Mouse (Mus musculus) limb, embryonic 15.5 days (tissue): ENCODE data around the gene Pdxk. TPM values are rescaled to one million over a fixed set of nuclear protein-coding genes. Genes with fewer than 3 reads are reported as not detected.
"Not testable (repeated sequence)": the region's sequence is repeated elsewhere in the genome, so short reads cannot be mapped to it uniquely, and the experiment has no call there.

Experiments used
- ATAC-seq: fragments of 200-750 bp; cut with Nextera tagmentation; 2 replicates; pipeline ENCODE4 v1.8.0; 2017; ENCODE audit warnings: low read depth, moderate TSS enrichment; ENCODE audit not compliant: insufficient number of reproducible peaks, low FRiP score, low TSS enrichment
- H3K27ac ChIP-seq: fragments of 300-500 bp; sonication (generic); 2 replicates; pipeline ENCODE4 v1.5.1; 2015; ENCODE audit warnings: moderate library complexity, mild to moderate bottlenecking, inconsistent platforms
- H3K27me3 ChIP-seq: fragments of 300-500 bp; sonication (generic); 2 replicates; pipeline ENCODE4 v1.6.1; 2015; ENCODE audit warnings: inconsistent platforms
- H3K36me3 ChIP-seq: fragments of 300-500 bp; sonication (generic); 2 replicates; pipeline ENCODE4 v1.6.1; 2015; ENCODE audit warnings: inconsistent platforms
- H3K4me1 ChIP-seq: fragments of 300-500 bp; sonication (generic); 2 replicates; pipeline ENCODE4 v1.6.1; 2015; ENCODE audit warnings: inconsistent platforms
- H3K4me2 ChIP-seq: fragments of 300-500 bp; sonication (generic); 2 replicates; pipeline ENCODE4 v1.6.1; 2015; ENCODE audit warnings: mild to moderate bottlenecking, inconsistent platforms
- H3K4me3 ChIP-seq: fragments of 300-500 bp; sonication (generic); 2 replicates; pipeline ENCODE4 v1.5.1; 2015; ENCODE audit warnings: mild to moderate bottlenecking, inconsistent platforms
- H3K9ac ChIP-seq: fragments of 300-500 bp; sonication (generic); 2 replicates; pipeline ENCODE4 v1.6.1; 2015; ENCODE audit warnings: inconsistent platforms
- H3K9me3 ChIP-seq: fragments of 300-500 bp; sonication (generic); 2 replicates; pipeline ENCODE4 v1.6.1; 2016; ENCODE audit warnings: inconsistent platforms
- WGBS: fragments of 180-500 bp; shearing (Covaris S2); methylation state at CpG from one replicate; pipeline ENCODE4 v1.1.7; 2015; 5-methylcytosine and 5-hydroxymethylcytosine counted together
- polyA plus RNA-seq: library from polyadenylated mRNA; unstranded; fragments of >200 nt; fragmentation: Nextera tagmentation; extraction: Ambion mirVana; gene quantifications from 2 replicates; pipeline ENCODE4 v1.2.1, GENCODE M21; 2015

Pdxk gene
- polyA plus RNA-seq, 1 experiment from 2014 or later: 13.1 TPM

GRCm38 (mm10) chr10:78432853-78433252 is 31.9 kb downstream of the Pdxk start:
- Histone ChIP-seq H3K27me3 (no peaks in the 10 kb centered on the region), H3K4me2 (no peak overlapping the region), H3K4me1 (no peaks in the 10 kb centered on the region), H3K9ac (no peak overlapping the region), H3K4me3 (no peak overlapping the region), H3K27ac (no peak overlapping the region), H3K36me3 (peaks cover 13% of the 10 kb centered on the region), H3K9me3 (no peaks in the 10 kb centered on the region)
- ATAC-seq: no peak
- 65% methylated on average over 3 of the region's 3 CpGs for WGBS

DNA sequence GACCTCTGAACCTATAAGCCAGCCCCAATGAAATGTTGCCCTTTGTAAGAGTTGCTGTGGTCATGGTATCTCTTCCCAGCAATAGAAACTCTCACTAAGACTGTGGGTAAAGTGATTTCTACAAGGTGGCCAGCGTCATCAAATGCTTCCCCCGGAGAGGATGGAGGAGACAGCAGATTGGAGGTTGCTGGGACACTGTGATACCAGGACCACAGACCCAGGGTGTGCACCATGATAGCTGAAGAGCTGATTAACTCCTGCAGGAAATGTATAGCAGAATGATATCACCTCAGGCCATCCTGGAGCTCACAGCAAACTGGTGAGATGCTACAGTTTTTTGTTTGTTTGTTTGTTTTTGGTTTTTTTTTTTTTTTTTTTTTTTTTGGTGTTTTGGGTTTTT is 35.0 kb downstream of the Pdxk start:
- Histone ChIP-seq H3K9me3 (no peaks in the 10 kb centered on the region), H3K27ac (no peak overlapping the region), H3K27me3 (no peaks in the 10 kb centered on the region), H3K36me3 (peaks cover 24% of the 10 kb centered on the region), H3K4me3 (no peak overlapping the region), H3K9ac (no peak overlapping the region), H3K4me2 (no peak overlapping the region), H3K4me1 (peaks cover 14% of the 10 kb centered on the region)
- 87% methylated on average over 2 of the region's 2 CpGs for WGBS
- no peak for ATAC-seq

DNA sequence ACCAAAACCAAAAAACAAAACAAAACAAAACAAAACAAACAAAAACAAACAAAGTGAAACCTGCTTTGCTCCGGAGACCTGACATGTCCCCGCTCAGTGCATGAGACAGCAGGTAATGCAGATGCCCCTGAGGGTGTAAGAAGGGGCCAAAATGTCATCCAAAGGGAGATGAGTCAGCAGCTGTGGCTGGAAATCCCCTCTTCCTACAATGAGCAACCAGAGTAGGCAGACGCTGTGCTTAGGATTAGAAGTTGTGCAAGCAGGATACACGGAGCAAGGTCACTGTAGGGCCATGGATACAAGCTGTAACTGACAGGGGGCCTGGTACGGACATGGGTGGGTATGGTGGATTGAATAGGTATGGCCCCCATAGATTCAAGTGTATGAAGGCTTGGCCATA is 35.6 kb downstream of the Pdxk start:
- 82% methylated on average over 5 of the region's 5 CpGs for WGBS

GRCm38 (mm10) chr10:78428070-78428469 is 36.7 kb downstream of the Pdxk start:
- no peak for ATAC-seq
- H3K36me3 ChIP-seq: peaks cover 24% of the 10 kb centered on the region
- H3K4me1 ChIP-seq: peaks cover 14% of the 10 kb centered on the region
- no peak overlapping the region for H3K27ac ChIP-seq
- H3K4me2 ChIP-seq: no peak overlapping the region
- no peaks in the 10 kb centered on the region for H3K27me3 ChIP-seq
- no peaks in the 10 kb centered on the region for H3K9me3 ChIP-seq
- WGBS: 93% methylated on average over 11 of the region's 11 CpGs
- H3K9ac ChIP-seq: no peak overlapping the region
- H3K4me3 ChIP-seq: no peak overlapping the region

More for the DNA sequence above, 35.6 kb downstream of the Pdxk start:
- no peaks in the 10 kb centered on the region for H3K27me3 ChIP-seq
- no peak overlapping the region for H3K9ac ChIP-seq
- peaks cover 14% of the 10 kb centered on the region for H3K4me1 ChIP-seq
- H3K36me3 ChIP-seq: peaks cover 24% of the 10 kb centered on the region
- H3K4me2 ChIP-seq: no peak overlapping the region
- H3K4me3 ChIP-seq: no peak overlapping the region
- H3K27ac ChIP-seq: no peak overlapping the region
- no peaks in the 10 kb centered on the region for H3K9me3 ChIP-seq
- no peak for ATAC-seq

DNA sequence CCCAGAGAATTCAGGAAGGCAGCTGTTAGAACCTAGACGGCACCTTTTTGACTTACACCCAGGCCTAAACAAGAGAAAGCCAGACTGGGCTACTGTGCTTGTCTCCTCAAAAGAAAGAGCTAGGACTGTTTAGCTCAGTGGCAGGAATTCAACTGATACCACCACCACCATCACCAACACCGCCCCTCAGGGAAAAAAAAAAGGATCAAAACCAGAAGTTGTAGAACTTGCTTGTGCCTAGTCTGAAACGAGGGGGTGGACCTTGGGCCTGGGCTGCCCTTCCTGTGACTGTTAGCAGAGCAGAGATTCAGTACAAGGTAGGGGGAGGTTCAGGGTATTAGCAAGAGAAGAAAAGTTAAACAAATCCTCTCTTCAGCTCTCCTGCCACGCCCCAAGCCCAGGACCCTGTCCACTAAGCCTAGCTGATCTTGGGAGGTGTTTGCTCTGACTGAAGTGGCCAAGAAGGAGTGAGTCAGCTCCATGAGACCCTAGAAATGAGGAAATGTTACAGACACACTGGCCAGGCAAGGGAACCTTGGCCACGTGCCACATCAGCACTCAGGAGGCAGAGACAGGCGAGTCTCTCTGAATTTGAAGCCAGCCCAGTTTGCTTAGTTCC is 38.5 kb downstream of the Pdxk start:
- H3K27me3 ChIP-seq: no peaks in the 10 kb centered on the region
- H3K27ac ChIP-seq: peak overlapping the region; percentile 71
- ATAC-seq: no peak
- 42% methylated on average over 6 of the region's 6 CpGs for WGBS
- no peaks in the 10 kb centered on the region for H3K9me3 ChIP-seq
- peak overlapping the region; percentile 79 for H3K4me2 ChIP-seq
- peaks cover 14% of the 10 kb centered on the region for H3K4me1 ChIP-seq
- H3K36me3 ChIP-seq: peaks cover 24% of the 10 kb centered on the region
- H3K4me3 ChIP-seq: peak overlapping the region; percentile 84
- peak overlapping the region; percentile 92 for H3K9ac ChIP-seq

- Histone ChIP-seq H3K27ac (peak within 1 kb of the TSS; percentile 71), H3K4me2 (peak within 1 kb of the TSS; percentile 79), H3K36me3 (peaks cover 24% of the 10 kb centered on the region), H3K4me3 (peak within 1 kb of the TSS; percentile 84), H3K9me3 (no peaks in the 10 kb centered on the region), H3K4me1 (peaks cover 14% of the 10 kb centered on the region), H3K9ac (peak within 1 kb of the TSS; percentile 92), H3K27me3 (no peaks in the 10 kb centered on the region)
- WGBS: under 1% methylated on average over 40 of the region's 40 CpGs
- peak; percentile 86 for ATAC-seq
These were observed 39.4 kb downstream of the Pdxk start, which contains the start of gene Cstb for GRCm38 (mm10) chr10:78425181-78426041. TSS of gene Cstb (plus strand) at chr10:78425669.

DNA sequence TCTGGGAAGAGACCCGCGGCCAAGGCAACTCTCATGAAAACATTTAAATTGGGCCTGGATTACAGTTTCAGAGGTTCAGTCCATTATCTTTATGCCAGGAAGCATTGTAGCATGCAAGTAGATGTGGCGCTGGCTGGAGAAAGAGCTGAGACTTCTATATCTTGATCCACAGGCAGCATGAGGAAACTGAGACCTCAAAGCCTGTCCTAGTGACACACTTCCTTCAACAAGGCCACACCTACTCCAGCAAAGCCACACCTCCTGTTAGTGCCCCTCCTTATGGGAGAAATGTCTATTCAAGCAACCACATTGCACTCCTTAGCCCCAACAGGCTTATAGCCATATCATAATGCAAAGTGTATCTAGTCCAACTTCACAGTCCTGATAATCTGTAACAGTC is 42.2 kb downstream of the Pdxk start:
- Histone ChIP-seq H3K27ac (no peak overlapping the region), H3K36me3 (peaks cover 9% of the 10 kb centered on the region), H3K4me3 (no peak overlapping the region), H3K27me3 (no peaks in the 10 kb centered on the region), H3K9me3 (no peaks in the 10 kb centered on the region), H3K4me2 (no peak overlapping the region), H3K4me1 (peaks cover 14% of the 10 kb centered on the region), H3K9ac (no peak overlapping the region)
- ATAC-seq: no peak
- 92% methylated on average over 3 of the region's 3 CpGs for WGBS

- no peak overlapping the region for H3K4me2 ChIP-seq
- H3K9me3 ChIP-seq: no peaks in the 10 kb centered on the region
- no peak overlapping the region for H3K27ac ChIP-seq
- H3K4me3 ChIP-seq: no peak overlapping the region
- no peak overlapping the region for H3K9ac ChIP-seq
- WGBS: 78% methylated on average over 2 of the region's 2 CpGs
- H3K4me1 ChIP-seq: peaks cover 5% of the 10 kb centered on the region
- no peak for ATAC-seq
- H3K27me3 ChIP-seq: no peaks in the 10 kb centered on the region
- H3K36me3 ChIP-seq: no peaks in the 10 kb centered on the region
These were observed 43.8 kb downstream of the Pdxk start for GRCm38 (mm10) chr10:78420929-78421328.

GRCm38 (mm10) chr10:78418791-78419190 is 46.0 kb downstream of the Pdxk start:
- Histone ChIP-seq H3K9me3 (no peaks in the 10 kb centered on the region), H3K4me1 (no peaks in the 10 kb centered on the region; the same call in 1 of the 2 replicates), H3K36me3 (0 out of 2 replicates have a peak, but pooled peaks cover 3% of the 10 kb centered on the region), H3K9ac (no peak overlapping the region), H3K27ac (no peak overlapping the region), H3K27me3 (no peaks in the 10 kb centered on the region), H3K4me3 (no peak overlapping the region), H3K4me2 (no peak overlapping the region)
- 73% methylated on average over 2 of the region's 2 CpGs for WGBS
- ATAC-seq: no peak

DNA sequence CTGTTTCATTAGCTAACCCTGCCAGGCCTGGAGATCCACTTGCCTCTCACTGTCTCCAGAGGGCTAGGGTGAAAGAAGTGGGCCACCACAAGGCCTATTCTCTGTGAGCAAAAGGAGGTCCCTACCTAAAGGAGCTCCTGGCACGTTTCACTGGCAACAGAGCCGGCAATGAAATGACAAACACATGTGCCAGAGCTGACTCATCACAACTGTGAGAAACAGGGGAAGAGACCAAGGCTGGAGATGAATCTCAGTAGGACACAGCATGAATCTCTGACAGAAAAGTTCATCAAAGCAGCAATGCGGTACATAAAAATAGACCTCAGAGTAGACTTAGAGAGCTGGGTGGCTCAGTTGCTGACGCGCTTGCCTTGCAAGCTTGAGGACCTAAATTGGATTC is 46.9 kb downstream of the Pdxk start:
- 52% methylated on average over 5 of the region's 5 CpGs for WGBS
- Histone ChIP-seq H3K9me3 (no peaks in the 10 kb centered on the region), H3K27ac (no peak overlapping the region), H3K4me2 (no peak overlapping the region), H3K27me3 (no peaks in the 10 kb centered on the region), H3K9ac (no peak overlapping the region), H3K36me3 (0 out of 2 replicates have a peak, but pooled peaks cover 3% of the 10 kb centered on the region), H3K4me1 (peaks cover 6% of the 10 kb centered on the region), H3K4me3 (no peak overlapping the region)
- ATAC-seq: no peak

- peaks cover 14% of the 10 kb centered on the region for H3K36me3 ChIP-seq
- WGBS: 89% methylated on average over 4 of the region's 4 CpGs
- not testable (repeated sequence) for H3K4me3 ChIP-seq, H3K27ac ChIP-seq, H3K9me3 ChIP-seq, H3K9ac ChIP-seq, ATAC-seq, H3K27me3 ChIP-seq, H3K4me2 ChIP-seq
- H3K4me1 ChIP-seq: peaks cover 17% of the 10 kb centered on the region
These were observed 49.8 kb downstream of the Pdxk start for GRCm38 (mm10) chr10:78414936-78415335.

DNA sequence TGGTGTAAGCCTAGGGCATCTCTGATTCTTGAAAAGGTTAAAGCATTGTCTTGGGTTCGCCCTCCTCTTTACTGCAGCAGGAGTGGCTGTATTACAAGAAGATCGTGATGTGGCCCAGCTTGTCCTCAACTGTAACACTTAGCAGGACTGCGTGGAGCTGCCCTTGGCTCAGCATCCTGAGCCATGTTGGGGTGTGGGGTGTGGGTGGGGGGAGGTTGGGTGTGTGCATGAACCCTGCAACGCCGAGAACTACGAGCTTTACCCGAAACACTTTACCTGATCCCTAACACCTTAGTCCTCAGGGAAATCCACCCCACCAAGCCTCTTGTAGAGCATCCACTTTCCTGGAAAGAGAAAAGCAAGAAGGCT is 51.6 kb downstream of the Pdxk start:
- peak overlapping the region; percentile 91; the same call in 1 of the 2 replicates for H3K27ac ChIP-seq
- peak overlapping the region; percentile 96; the same call in 1 of the 2 replicates for H3K9ac ChIP-seq
- H3K36me3 ChIP-seq: peaks cover 32% of the 10 kb centered on the region
- 36% methylated on average over 7 of the region's 7 CpGs for WGBS
- H3K4me3 ChIP-seq: peak overlapping the region; percentile 99
- H3K4me2 ChIP-seq: peak overlapping the region; percentile 67
- H3K4me1 ChIP-seq: peaks cover 17% of the 10 kb centered on the region
- no peaks in the 10 kb centered on the region for H3K27me3 ChIP-seq
- no peaks in the 10 kb centered on the region for H3K9me3 ChIP-seq
- ATAC-seq: peak; percentile 32
